Mouse (Mus musculus) C2C12 (cell line): ENCODE measurements around the gene Peg10.

Experiments
- CEBPB ChIP-seq: IDR thresholded peaks from one replicate; pipeline ENCODE4 v1.6.1; 2011; ENCODE audit warnings: low read depth, mild to moderate bottlenecking, control low read depth, moderate library complexity
- CTCF ChIP-seq: IDR thresholded peaks from one replicate; pipeline ENCODE4 v1.5.1; 2011; ENCODE audit not compliant: control insufficient read depth, insufficient read depth, insufficient read length
- MAX ChIP-seq: IDR thresholded peaks from one replicate; pipeline ENCODE4 v1.6.1; 2011; ENCODE audit warnings: mild to moderate bottlenecking, control low read depth
- MYOG ChIP-seq: IDR thresholded peaks from one replicate; pipeline ENCODE4 v1.6.1; 2011; ENCODE audit not compliant: control insufficient read depth, insufficient read length; ENCODE audit errors: extremely low read depth
- USF1 ChIP-seq: IDR thresholded peaks from one replicate; pipeline ENCODE4 v1.6.1; 2011; ENCODE audit warnings: low read depth, mild to moderate bottlenecking, control low read depth, moderate library complexity

DNA sequence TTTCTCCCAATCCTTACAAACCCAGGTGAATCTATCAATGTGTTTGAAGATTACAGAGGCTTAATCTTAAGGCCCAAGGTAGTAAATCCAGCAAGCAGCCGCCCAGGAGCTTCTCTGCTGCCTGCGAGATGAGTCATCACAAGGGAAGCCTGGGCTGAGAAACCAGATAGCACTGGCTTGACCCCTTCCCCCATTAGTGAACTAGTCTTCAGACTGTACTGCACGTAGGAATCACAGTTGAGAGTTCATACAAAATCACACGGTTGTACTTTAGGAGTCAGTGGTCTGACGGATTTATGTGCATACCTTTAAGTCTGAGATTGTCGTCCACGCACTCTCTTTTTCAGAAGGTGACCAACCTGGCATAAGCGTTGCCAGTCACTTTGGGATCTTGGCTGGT, 13.9 kb upstream of the Peg10 start:
- TF ChIP-seq USF1 = no peak
- no peak for TF ChIP-seq MAX
- no peak for TF ChIP-seq CTCF
- TF ChIP-seq CEBPB = no peak
- no peak for TF ChIP-seq MYOG
